Mouse (Mus musculus) megakaryocyte, embryonic 14.5 days (primary cell): ENCODE data around the gene Qrsl1.

Experiments
- FLI1 ChIP-seq: IDR thresholded peaks from 2 replicates; pipeline ENCODE4 v1.6.1; 2012; ENCODE audit warnings: low read length, inconsistent platforms, mixed read lengths
- GATA1 ChIP-seq: IDR thresholded peaks from 3 replicates; pipeline ENCODE4 v1.6.1; 2012; ENCODE audit warnings: mixed read lengths, low read length, inconsistent platforms, borderline replicate concordance

- TF ChIP-seq GATA1: no peak
- no peak for TF ChIP-seq FLI1
These were observed 37.7 kb upstream of the Qrsl1 start for GRCm38 (mm10) chr10:43939136-43939662.
